Mouse (Mus musculus) E14TG2a.4 (cell line): ENCODE measurements at regions not wholly inside any gene's neighbourhood (a gene's known extent, or its start where the extent isn't known, plus 50 kb on each side); places are given as distances from the start of the nearest gene placed in this dataset.

Experiments used
- H3K27me3 ChIP-seq: 2 replicates; pipeline ENCODE4 v1.6.1; 2014; ENCODE audit warnings: low read length, control low read depth; ENCODE audit not compliant: insufficient read depth
- H3K36me3 ChIP-seq: 2 replicates; pipeline ENCODE4 v1.6.1; 2014; ENCODE audit warnings: low read length, control low read depth; ENCODE audit not compliant: insufficient read depth
- H3K4me1 ChIP-seq: replicated peaks from 2 replicates; pipeline ENCODE4 v1.6.1; 2014; ENCODE audit warnings: low read depth, low read length, control low read depth
- H3K4me3 ChIP-seq: replicated peaks from 2 replicates; pipeline ENCODE4 v1.5.1; 2014; ENCODE audit warnings: mild to moderate bottlenecking, low read length
- H3K9me3 ChIP-seq: 2 replicates; pipeline ENCODE4 v1.6.1; 2014; ENCODE audit warnings: low read length, control low read depth
- CTCF ChIP-seq: conservative IDR thresholded peaks from 2 replicates; pipeline ENCODE4 v1.5.1; 2014; ENCODE audit warnings: low read length
- NANOG ChIP-seq: IDR thresholded peaks from 2 replicates; pipeline ENCODE4 v1.6.1; 2014; ENCODE audit warnings: borderline replicate concordance, low read length, mixed read lengths
- POU5F1 ChIP-seq: IDR thresholded peaks from 2 replicates; pipeline ENCODE4 v1.6.1; 2014; ENCODE audit warnings: low read length, borderline replicate concordance

DNA sequence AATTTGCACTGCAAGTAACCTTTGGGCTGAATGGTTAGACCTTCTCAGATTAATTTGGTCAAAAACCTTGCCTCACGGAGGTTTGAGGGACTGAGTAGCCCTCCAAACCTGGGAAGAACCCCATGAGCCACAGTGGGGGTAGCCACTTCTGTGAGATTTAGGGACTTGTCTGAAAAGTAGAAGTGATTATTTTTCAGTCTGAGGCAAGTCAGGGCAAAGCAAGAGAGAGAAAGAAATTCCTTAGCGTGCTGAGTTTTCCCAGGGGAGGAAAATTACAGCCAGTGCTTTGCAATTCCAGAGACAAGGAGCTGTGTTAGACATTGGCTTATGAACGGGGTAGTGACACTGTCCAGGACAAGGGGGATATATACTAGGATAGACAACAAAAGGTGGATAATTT lies 1962.1 kb upstream of the Lrrc6 start:
- H3K4me3 ChIP-seq = no peak overlapping the region
- no peaks in the 10 kb centered on the region for H3K4me1 ChIP-seq
- H3K27me3 ChIP-seq = no peaks in the 10 kb centered on the region
- no peak for TF ChIP-seq NANOG
- no peak for TF ChIP-seq CTCF
- TF ChIP-seq POU5F1 = no peak
- H3K36me3 ChIP-seq = no peaks in the 10 kb centered on the region
- no peaks in the 10 kb centered on the region for H3K9me3 ChIP-seq

DNA sequence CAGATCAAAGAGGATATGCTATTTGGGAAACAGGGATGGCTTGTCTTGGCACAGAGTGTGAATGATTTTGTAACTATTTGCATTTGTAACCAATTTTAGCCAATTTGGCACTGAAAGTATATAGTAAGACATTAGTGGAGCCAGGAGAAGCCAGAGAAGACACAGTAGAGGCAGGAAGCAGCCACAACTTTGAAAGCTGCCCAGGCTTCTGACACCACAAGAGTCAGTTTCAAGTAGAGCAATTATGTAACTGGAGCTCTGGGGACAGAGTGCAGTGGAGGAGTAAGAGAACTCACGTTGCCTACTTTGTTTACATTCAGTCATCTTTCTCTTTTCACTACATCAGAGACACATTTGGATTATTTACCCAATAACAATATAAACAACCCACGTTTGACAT lies 1956.5 kb upstream of the Lrrc6 start:
- Histone ChIP-seq H3K9me3 (no peaks in the 10 kb centered on the region), H3K4me3 (no peak overlapping the region), H3K36me3 (no peaks in the 10 kb centered on the region), H3K27me3 (no peaks in the 10 kb centered on the region), H3K4me1 (no peaks in the 10 kb centered on the region)
- TF ChIP-seq NANOG (no peak), CTCF (no peak), POU5F1 (no peak)

GRCm38 (mm10) chr15:68451971-68452370 lies 1951.3 kb upstream of the Lrrc6 start:
- TF ChIP-seq CTCF (no peak), NANOG (no peak), POU5F1 (no peak)

GRCm38 (mm10) chr15:68445341-68445740 lies 1944.6 kb upstream of the Lrrc6 start:
- Histone ChIP-seq H3K36me3 (no peaks in the 10 kb centered on the region), H3K4me1 (no peaks in the 10 kb centered on the region), H3K4me3 (no peak overlapping the region), H3K27me3 (no peaks in the 10 kb centered on the region), H3K9me3 (no peaks in the 10 kb centered on the region)
- no peak for TF ChIP-seq NANOG
- no peak for TF ChIP-seq POU5F1
- TF ChIP-seq CTCF = no peak

More at GRCm38 (mm10) chr15:68451971-68452370, 1951.3 kb upstream of the Lrrc6 start:
- no peaks in the 10 kb centered on the region for H3K27me3 ChIP-seq
- no peaks in the 10 kb centered on the region for H3K4me1 ChIP-seq
- H3K36me3 ChIP-seq = no peaks in the 10 kb centered on the region
- no peaks in the 10 kb centered on the region for H3K9me3 ChIP-seq
- H3K4me3 ChIP-seq = no peak overlapping the region

DNA sequence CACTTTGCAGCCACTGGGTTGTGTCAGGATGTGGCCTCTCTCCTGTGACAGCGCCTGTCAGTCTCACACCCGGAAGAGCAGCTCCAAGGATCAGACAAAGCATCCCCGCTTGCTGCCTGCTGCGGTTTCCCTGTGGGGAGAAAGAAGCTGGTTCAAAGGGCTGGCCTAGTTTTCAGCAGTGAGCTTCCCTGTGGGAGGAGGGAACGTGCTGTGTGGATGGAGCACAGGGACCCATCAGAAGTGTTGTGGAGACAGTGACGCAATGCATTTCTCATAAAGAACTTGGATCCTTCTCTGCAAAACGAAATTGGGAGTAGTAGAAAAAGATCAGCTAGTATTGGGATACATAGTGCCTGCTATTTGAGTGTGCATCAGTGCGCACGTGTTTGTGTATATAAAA lies 1939.9 kb upstream of the Lrrc6 start:
- Histone ChIP-seq H3K9me3 (no peaks in the 10 kb centered on the region), H3K4me3 (no peak overlapping the region), H3K36me3 (no peaks in the 10 kb centered on the region), H3K27me3 (no peaks in the 10 kb centered on the region), H3K4me1 (no peaks in the 10 kb centered on the region)
- no peak for TF ChIP-seq CTCF

- no peak for TF ChIP-seq CTCF
- no peak for TF ChIP-seq POU5F1
- H3K4me3 ChIP-seq = no peak overlapping the region
- H3K9me3 ChIP-seq = no peaks in the 10 kb centered on the region
- no peaks in the 10 kb centered on the region for H3K27me3 ChIP-seq
- no peaks in the 10 kb centered on the region; the same call in 1 of the 2 replicates for H3K4me1 ChIP-seq
- H3K36me3 ChIP-seq = no peaks in the 10 kb centered on the region
These were observed 1935.3 kb upstream of the Lrrc6 start for GRCm38 (mm10) chr15:68435961-68436360.

DNA sequence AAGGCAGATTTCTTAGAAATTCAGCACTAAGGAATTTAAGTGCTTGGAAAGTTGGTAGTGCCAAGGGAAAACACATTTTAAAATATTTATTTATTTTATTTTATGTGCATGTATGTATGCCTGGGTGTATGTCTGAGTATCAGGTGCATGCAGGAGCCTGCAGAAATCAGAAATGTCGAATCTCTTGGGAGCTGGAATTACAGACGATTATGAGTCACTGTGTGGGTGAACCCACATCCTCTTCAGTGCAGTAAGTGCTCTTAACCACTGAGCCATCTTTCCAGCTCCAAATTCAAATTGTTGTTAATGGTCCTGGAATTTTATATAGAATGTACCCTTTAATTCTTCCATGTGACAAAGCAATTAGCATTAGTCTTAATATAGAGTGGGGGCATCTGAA lies 1930.5 kb upstream of the Lrrc6 start:
- Histone ChIP-seq H3K36me3 (no peaks in the 10 kb centered on the region), H3K9me3 (no peaks in the 10 kb centered on the region), H3K4me1 (no peaks in the 10 kb centered on the region; the same call in 1 of the 2 replicates), H3K27me3 (no peaks in the 10 kb centered on the region), H3K4me3 (no peak overlapping the region)
- TF ChIP-seq CTCF (no peak), NANOG (no peak), POU5F1 (no peak)

DNA sequence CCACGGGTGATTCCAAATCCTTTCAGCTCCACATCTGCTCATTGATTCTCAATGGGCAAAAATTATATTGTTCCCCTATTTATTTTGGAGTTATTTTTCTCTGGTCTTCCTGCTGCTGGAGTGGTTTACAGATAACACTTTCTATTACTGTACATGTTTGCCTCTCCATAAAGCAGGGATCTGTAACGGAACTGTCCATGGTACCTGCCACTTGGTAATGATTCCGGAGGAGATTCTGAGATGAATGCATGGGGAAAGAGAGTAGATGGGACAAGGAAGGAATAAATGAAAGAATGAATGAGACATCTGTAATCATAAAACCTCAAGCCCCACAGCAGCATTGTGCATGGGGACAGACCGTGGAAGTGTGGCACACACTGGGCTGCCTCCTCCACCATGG lies 1929.8 kb upstream of the Lrrc6 start:
- Histone ChIP-seq H3K4me1 (no peaks in the 10 kb centered on the region; the same call in 1 of the 2 replicates), H3K36me3 (no peaks in the 10 kb centered on the region), H3K27me3 (no peaks in the 10 kb centered on the region), H3K4me3 (no peak overlapping the region), H3K9me3 (no peaks in the 10 kb centered on the region)
- no peak for TF ChIP-seq NANOG
- TF ChIP-seq CTCF = no peak
- TF ChIP-seq POU5F1 = no peak

DNA sequence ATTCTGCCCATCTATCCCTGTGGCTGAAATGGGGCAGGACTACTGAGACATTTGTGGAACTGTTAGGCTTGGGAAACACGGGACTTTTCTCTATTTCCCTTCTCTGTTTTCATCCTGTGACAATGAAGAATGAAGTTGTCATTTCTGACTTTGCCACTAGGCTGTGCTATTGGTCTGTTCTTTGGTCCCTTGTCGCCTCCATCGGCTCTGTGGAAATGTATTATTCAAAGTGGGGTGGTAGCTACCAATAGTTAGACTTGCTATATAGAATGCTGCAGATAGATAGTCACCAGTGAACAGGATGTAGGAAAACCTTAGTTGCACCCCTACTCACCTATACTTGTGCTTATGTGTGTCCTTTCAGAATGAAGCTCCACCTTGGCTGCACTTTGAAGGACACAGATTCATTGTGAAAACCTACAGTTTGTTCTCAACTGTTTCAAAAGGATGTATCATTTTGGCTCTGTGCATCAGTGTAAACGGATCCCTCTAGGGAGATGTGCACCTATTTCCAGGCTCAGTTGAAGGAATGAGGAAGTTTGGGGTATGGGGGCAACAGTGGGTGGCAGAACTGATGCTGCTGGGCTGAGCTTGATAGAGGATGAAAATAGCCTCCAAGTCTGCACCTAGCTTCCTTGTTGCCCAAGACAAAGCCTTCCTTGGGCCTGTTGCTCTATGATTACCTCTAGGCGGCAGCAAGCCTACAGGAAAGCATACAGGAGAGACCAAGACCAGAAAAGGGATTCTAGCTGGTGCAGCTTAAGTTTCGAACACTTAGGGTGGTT lies 1927.9 kb upstream of the Lrrc6 start:
- Histone ChIP-seq H3K27me3 (no peaks in the 10 kb centered on the region), H3K4me1 (no peaks in the 10 kb centered on the region), H3K9me3 (no peaks in the 10 kb centered on the region), H3K4me3 (no peak overlapping the region), H3K36me3 (no peaks in the 10 kb centered on the region)
- TF ChIP-seq CTCF = peak; percentile 64
- no peak for TF ChIP-seq NANOG
